Mouse (Mus musculus) lung, adult 2 months (tissue): ENCODE data around the gene Cntnap2.

Experiments used
- CTCF ChIP-seq: fragments of 200-500 bp; IDR thresholded peaks from 2 replicates; pipeline ENCODE4 v1.5.1; 2011; ENCODE audit warnings: mild to moderate bottlenecking, low read length, control low read depth; ENCODE audit not compliant: insufficient read depth
- POLR2A ChIP-seq: fragments of 200-500 bp; IDR thresholded peaks from 2 replicates; pipeline ENCODE4 v1.6.1; 2011; ENCODE audit warnings: low read depth, mild to moderate bottlenecking, control low read depth, low read length, borderline replicate concordance; ENCODE audit errors: extremely low read depth

GRCm38 (mm10) chr6:45871409-45871992 lies 812.3 kb downstream of the Cntnap2 start:
- TF ChIP-seq CTCF: no peak
- TF ChIP-seq POLR2A: no peak
